In the genomic region with DNA sequence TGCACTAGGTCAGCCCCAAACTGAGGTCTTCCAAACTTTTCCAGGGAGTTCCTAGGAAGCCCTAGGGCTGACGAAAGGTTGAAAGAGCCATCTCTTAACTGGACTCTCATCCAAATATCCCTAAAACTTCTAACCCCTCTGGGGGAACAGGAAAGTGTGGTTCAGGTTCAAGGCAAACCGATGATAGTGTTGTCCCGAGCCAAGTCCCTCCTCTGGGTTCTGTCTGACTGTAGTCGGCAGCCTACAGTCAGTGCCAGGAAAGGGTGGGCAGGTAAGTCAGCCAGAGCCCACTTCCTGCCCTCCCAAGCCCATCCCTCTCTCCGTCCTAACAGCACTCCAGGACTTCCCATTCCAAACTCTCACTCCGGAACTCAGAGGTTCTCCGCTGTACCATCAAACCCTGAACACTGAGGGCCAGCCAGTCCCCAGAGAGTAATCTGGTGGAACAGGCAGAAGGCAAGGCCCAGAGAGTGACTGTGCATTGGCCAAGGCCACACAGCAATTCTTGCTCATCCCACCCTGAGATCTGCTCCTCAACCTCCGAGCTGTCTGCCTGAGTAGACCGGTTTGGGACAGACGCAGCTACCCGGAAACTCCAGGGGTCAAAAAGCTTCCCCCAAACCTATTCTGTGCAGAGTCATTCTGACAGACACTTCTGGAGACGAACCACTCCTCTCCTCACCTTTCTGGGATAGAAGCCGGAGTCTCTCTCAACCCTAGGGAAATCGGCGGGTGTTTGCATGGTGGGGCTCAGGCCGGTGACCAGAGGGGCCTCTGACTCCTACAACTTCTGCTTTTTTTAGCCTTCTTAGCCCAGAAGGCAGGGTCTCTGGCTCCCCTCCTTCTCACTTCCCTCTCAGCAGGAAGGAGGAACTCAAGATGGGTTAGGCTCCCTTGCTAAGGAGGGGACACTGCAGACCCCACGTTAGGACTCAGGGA, we compare ENCODE assay signal across 9 mouse cellular contexts. TPM values are rescaled to one million over a fixed set of nuclear protein-coding genes. Genes with fewer than 3 reads are reported as not detected.
A peak's percentile ranks its signal among the peaks of the same experiment; 100 is the strongest.
DNase-seq lines count a peak whose midpoint lies in the region.
"Had no signal": no experiment of that assay in that cellular context is flagged by ENCODE, and none has a peak within 500 bp of the region (broad histone marks: within the 10 kb centered on the region; RNA-seq: fewer than 3 reads in every experiment).

No protein-coding gene starts in this region.

- H3K4me1 ChIP-seq in heart, embryonic 10.5 days = peaks cover 68% of the 10 kb centered on the region
- no peaks in the 10 kb centered on the region for H3K4me1 ChIP-seq in brown adipose tissue, adult 24 weeks (ENCODE audit: control insufficient read depth, insufficient read depth, insufficient read length, low read length)
- H3K4me1 ChIP-seq: hindbrain, embryonic 15.5 days had no signal

- DNase-seq in heart, embryonic 10.5 days (ENCODE audit: low spot score) = no peak
- DNase-seq in heart, postnatal 36 days = no peak
- DNase-seq in B cell, adult 2 months = peak; percentile 56 to 57
- no peak for DNase-seq in right cerebral cortex, adult 18-20 months
- no peak for DNase-seq in T-cell, adult 2 months (ENCODE audit: low spot score)
- no peak for DNase-seq in adrenal gland, adult 18-20 months (ENCODE audit: low spot score in 2 of 2)

- H3K79me2 ChIP-seq in macrophage (ENCODE audit: inconsistent target) = peaks cover 36% of the 10 kb centered on the region

- H3K27ac ChIP-seq in heart, embryonic 10.5 days = peak overlapping the region; percentile 78
- H3K27ac ChIP-seq in brown adipose tissue, adult 24 weeks (replicated peaks; ENCODE audit: low read depth, low read length) = peak overlapping the region; percentile 6
- peak overlapping the region; percentile 73 for H3K27ac ChIP-seq in macrophage
- H3K27ac ChIP-seq: hindbrain, embryonic 15.5 days had no signal

- 66% methylated on average over 17 of the region's 17 CpGs for WGBS in heart, embryonic 10.5 days
- 3% methylated on average over 17 of the region's 17 CpGs for WGBS in macrophage (ENCODE audit: missing documents)

- H3K9me3 ChIP-seq in heart, embryonic 10.5 days = no peaks in the 10 kb centered on the region
- H3K9me3 ChIP-seq: hindbrain, embryonic 15.5 days had no signal

- intact Hi-C loops in heart, postnatal 36 days (cut with DNase I) = no loop called here

- H3K36me3 ChIP-seq in heart, embryonic 10.5 days = peaks cover 26% of the 10 kb centered on the region; the same call in 1 of the 2 replicates
- peaks cover 23% of the 10 kb centered on the region for H3K36me3 ChIP-seq in macrophage (ENCODE audit: inconsistent target)
- H3K36me3 ChIP-seq: hindbrain, embryonic 15.5 days had no signal

- no peak overlapping the region for H3K4me3 ChIP-seq in heart, embryonic 10.5 days
- peak overlapping the region; percentile 21 for H3K4me3 ChIP-seq in brown adipose tissue, adult 24 weeks (ENCODE audit: insufficient read depth, low read depth, low read length)
- H3K4me3 ChIP-seq in macrophage (ENCODE audit: inconsistent target) = peak overlapping the region; percentile 55
- H3K4me3 ChIP-seq: hindbrain, embryonic 15.5 days had no signal

- no peaks in the 10 kb centered on the region for H3K27me3 ChIP-seq in heart, embryonic 10.5 days (ENCODE audit: insufficient read depth, poor library complexity, severe bottlenecking)
- H3K27me3 ChIP-seq: hindbrain, embryonic 15.5 days had no signal

RNA-seq across cellular contexts. Expression of gene Rps6ka1, which starts 13.4 kb away (rescaled TPM):
- 31.1 and 39.9 TPM in 2 replicates for polyA plus RNA-seq in heart, embryonic 10.5 days (2016; fragmentation: Nextera tagmentation; extraction: Ambion mirVana)
- 1 to 10 TPM; 5.1 to 6.4 TPM for total RNA-seq in heart, postnatal 36 days (2021)
- polyA plus RNA-seq in brown adipose tissue, adult 24 weeks (2012; ENCODE audit: insufficient read depth, insufficient read length, missing spikeins) = 3.3 and 4.2 TPM in 2 replicates
- 100 to 1,000 TPM in 8 of 26 experiments, 10 to 100 TPM in 18; 33.6 to 141 (median 81.5) TPM for total RNA-seq in macrophage (2018; cell fraction: chromatin; rRNA removed)
- 100 to 1,000 TPM in 4 of 26 experiments, 10 to 100 TPM in 22; 34.2 to 113 (median 67.1) TPM for total RNA-seq in macrophage (2018; cell fraction: cytosol; rRNA removed)
- total RNA-seq in macrophage (2018; cell fraction: nucleus; rRNA removed) = 100 to 1,000 TPM in 1 of 26 experiments, 10 to 100 TPM in 25; 25.2 to 119 (median 61.8) TPM
- 43.0 to 72.5 TPM (median 71.4 TPM) in 3 replicates for polyA plus RNA-seq in macrophage (2018)
- 10 to 100 TPM; 11.1 to 17.2 TPM for total RNA-seq in adrenal gland, adult 18-20 months (2021)

Comparison
In these comparisons a context has a peak if more than half of its experiments do, and no peak if none do; other contexts are left out.
1. DNase-seq: peak in B cell, adult 2 months (2 of 2); none in heart, embryonic 10.5 days (single experiment), heart, postnatal 36 days (0 of 2), right cerebral cortex, adult 18-20 months (single experiment), T-cell, adult 2 months (single experiment) and adrenal gland, adult 18-20 months (0 of 2).
2. H3K27ac ChIP-seq: peak in every context shown above with its lines; median percentile 78 in heart, embryonic 10.5 days; 73 in macrophage; 6 in brown adipose tissue, adult 24 weeks.